Comparison of ENCODE assay signal across 23 mouse cellular contexts in the genomic region with DNA sequence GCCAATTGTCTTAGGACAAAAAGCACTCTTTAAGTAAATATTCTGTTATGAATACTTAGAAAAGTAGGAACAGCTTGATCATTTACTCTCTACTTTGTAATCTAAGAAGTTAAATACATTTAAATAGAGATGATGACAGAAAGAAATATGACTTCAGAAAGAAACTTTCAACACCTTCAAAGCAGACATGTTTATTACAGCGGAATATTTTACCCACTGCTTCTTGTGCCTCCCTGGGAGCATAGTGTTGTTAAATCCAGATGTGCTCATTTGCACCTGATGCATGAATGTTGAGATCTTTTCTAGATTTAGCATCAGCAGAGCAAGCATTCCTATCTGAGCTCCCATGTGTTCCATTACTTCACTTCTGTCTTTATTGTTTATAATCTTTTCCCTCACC.
"Had no signal": no experiment of that assay in that cellular context is flagged by ENCODE, and none has a peak within 500 bp of the region (broad histone marks: within the 10 kb centered on the region; RNA-seq: fewer than 3 reads in every experiment).

No protein-coding gene starts in this region.

- H3K4me3 ChIP-seq: lung, embryonic 15.5 days; megakaryocyte, embryonic 14.5 days; midbrain, embryonic 10.5 days; midbrain, embryonic 12.5 days; myocyte; neural tube, embryonic 13.5 days; neural tube, embryonic 15.5 days had no signal

- H3K4me2 ChIP-seq: lung, embryonic 15.5 days; midbrain, embryonic 12.5 days; neural tube, embryonic 13.5 days; neural tube, embryonic 15.5 days had no signal

- H3K9me3 ChIP-seq: lung, embryonic 15.5 days; megakaryocyte, embryonic 14.5 days; midbrain, embryonic 10.5 days; midbrain, embryonic 12.5 days; neural tube, embryonic 13.5 days; neural tube, embryonic 15.5 days had no signal

- ATAC-seq: liver, postnatal 0 days; lung, postnatal 0 days; midbrain, embryonic 16.5 days had no signal

- H3K27ac ChIP-seq: lung, embryonic 15.5 days; macrophage; midbrain, embryonic 10.5 days; midbrain, embryonic 12.5 days; neural tube, embryonic 13.5 days; neural tube, embryonic 15.5 days had no signal

- H3K36me3 ChIP-seq: lung, embryonic 15.5 days; midbrain, embryonic 10.5 days; midbrain, embryonic 12.5 days; neural tube, embryonic 13.5 days; neural tube, embryonic 15.5 days had no signal

- H3K4me1 ChIP-seq: lung, embryonic 15.5 days; megakaryocyte, embryonic 14.5 days; midbrain, embryonic 10.5 days; midbrain, embryonic 12.5 days; neural tube, embryonic 13.5 days; neural tube, embryonic 15.5 days had no signal

- H3K9ac ChIP-seq: liver, postnatal 0 days; lung, embryonic 15.5 days; midbrain, embryonic 12.5 days; neural tube, embryonic 13.5 days; neural tube, embryonic 15.5 days had no signal

- H3K27me3 ChIP-seq: lung, embryonic 15.5 days; megakaryocyte, embryonic 14.5 days; midbrain, embryonic 12.5 days; neural tube, embryonic 13.5 days; neural tube, embryonic 15.5 days had no signal

- DNase-seq: liver, postnatal 0 days; lung, adult 2 months; lung, postnatal 14 days; lung, postnatal 36 days; midbrain, embryonic 14.5 days; retina, postnatal 1 day; right cerebral cortex, adult 18-20 months; right cerebral cortex, postnatal 25 days; right cerebral cortex, postnatal 4 days; spleen, adult 18-20 months; thymus, adult 2 months; thymus, postnatal 25 days; thymus, postnatal 4 days had no signal
